Mouse (Mus musculus) limb, embryonic 12.5 days (tissue): ENCODE measurements around the gene Gpr31b. TPM values are rescaled to one million over a fixed set of nuclear protein-coding genes. Genes with fewer than 3 reads are reported as not detected.
A peak's percentile ranks its signal among the peaks of the same experiment; 100 is the strongest.
"Not testable (repeated sequence)": the region's sequence is repeated elsewhere in the genome, so short reads cannot be mapped to it uniquely, and the experiment has no call there.

Experiments used
- ATAC-seq: fragments of 200-750 bp; cut with Nextera tagmentation; 2 replicates; pipeline ENCODE4 v1.8.0; 2017; ENCODE audit warnings: low read depth, moderate TSS enrichment; ENCODE audit not compliant: insufficient number of reproducible peaks, insufficient read depth, low FRiP score, low TSS enrichment
- H3K27ac ChIP-seq: fragments of 300-500 bp; sonication (generic); 2 replicates; pipeline ENCODE4 v1.5.1; 2016; ENCODE audit warnings: mild to moderate bottlenecking, moderate library complexity
- H3K27me3 ChIP-seq: fragments of 300-500 bp; sonication (generic); 2 replicates; pipeline ENCODE4 v1.6.1; 2016; ENCODE audit warnings: mild to moderate bottlenecking, moderate library complexity
- H3K36me3 ChIP-seq: fragments of 300-500 bp; sonication (generic); 2 replicates; pipeline ENCODE4 v1.6.1; 2016; ENCODE audit warnings: mild to moderate bottlenecking, moderate library complexity
- H3K4me1 ChIP-seq: fragments of 300-500 bp; sonication (generic); replicated peaks from 2 replicates; pipeline ENCODE4 v1.6.1; 2016
- H3K4me2 ChIP-seq: fragments of 300-500 bp; sonication (generic); 2 replicates; pipeline ENCODE4 v1.6.1; 2016; ENCODE audit warnings: mild to moderate bottlenecking, moderate library complexity
- H3K4me3 ChIP-seq: fragments of 300-500 bp; sonication (generic); replicated peaks from 2 replicates; pipeline ENCODE4 v1.5.1; 2016; ENCODE audit warnings: mild to moderate bottlenecking
- H3K9ac ChIP-seq: fragments of 300-500 bp; sonication (generic); replicated peaks from 2 replicates; pipeline ENCODE4 v1.6.1; 2016; ENCODE audit warnings: mild to moderate bottlenecking, moderate library complexity
- H3K9me3 ChIP-seq: fragments of 300-500 bp; sonication (generic); 2 replicates; pipeline ENCODE4 v1.6.1; 2016; ENCODE audit warnings: mild to moderate bottlenecking, moderate library complexity
- WGBS: fragments of 180-500 bp; shearing (Covaris S2); methylation state at CpG from one replicate; pipeline ENCODE4 v1.1.7; 2016; 5-methylcytosine and 5-hydroxymethylcytosine counted together
- polyA plus RNA-seq: library from polyadenylated mRNA; unstranded; fragments of >200 nt; fragmentation: Nextera tagmentation; extraction: Ambion mirVana; gene quantifications from 2 replicates; pipeline ENCODE4 v1.2.1, GENCODE M21; 2016

Gene Gpr31b
- polyA plus RNA-seq: not detected in 2 replicates

DNA sequence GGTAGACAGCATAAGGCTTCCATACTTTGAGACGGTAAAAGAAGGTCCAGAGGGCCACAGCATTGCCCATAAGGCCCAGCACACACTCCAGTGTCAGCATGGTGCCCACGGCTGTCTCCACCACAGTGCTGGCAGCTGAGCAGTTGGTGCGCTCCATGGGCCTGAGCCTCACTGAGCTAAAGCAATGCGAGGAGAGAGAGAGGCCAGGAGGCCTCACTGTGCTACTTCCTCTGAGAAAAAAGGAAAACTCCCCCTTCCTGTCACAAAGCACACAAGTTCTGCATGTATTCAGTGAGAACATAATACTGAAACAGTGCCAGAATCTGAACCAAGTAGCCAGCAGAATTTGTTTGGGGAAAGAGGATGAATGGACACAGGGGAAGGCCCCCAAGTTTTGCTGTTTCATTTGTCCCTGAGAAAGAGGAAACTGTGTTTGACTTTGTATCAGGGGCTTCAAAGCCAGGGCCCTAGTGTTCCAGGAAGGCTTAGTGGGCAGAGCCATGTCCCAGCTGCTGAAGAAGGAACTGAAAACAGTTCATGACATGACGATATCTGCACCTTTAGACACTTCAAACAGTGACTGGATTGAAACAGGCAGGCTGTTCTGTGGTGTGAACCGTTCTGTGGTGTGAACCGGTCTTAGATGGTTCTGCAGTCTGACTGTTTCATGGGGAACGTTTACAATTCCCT lies at the start of gene Gpr31b:
Gene Gpr31b, minus strand, starts transcription at position 173 of the 690 bp plus-strand sequence.
- H3K9me3 ChIP-seq: not testable (repeated sequence)

DNA sequence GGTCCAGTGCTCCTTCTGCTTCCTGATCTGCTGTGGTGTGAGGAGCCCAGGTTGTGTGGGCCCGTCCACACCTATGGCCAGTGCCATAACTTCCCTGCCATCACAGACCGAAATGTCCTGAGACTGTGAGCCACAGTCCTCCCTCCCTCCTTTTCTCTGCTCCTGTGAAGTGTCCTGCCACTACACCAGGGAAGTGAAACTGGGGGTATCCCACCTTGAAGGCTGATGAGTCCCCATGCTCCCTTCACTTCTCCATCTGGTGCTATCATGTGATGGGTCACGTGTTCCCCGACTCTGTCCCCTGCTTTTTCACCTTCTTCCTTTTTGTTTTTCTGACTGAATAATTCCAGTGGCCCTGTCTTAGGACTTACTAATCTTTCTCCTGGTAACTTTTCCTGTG lies 40.9 kb upstream of the Gpr31b start:
- H3K27ac ChIP-seq, H3K4me3 ChIP-seq, H3K27me3 ChIP-seq, H3K9me3 ChIP-seq, H3K9ac ChIP-seq, H3K4me2 ChIP-seq, H3K4me1 ChIP-seq, H3K36me3 ChIP-seq, ATAC-seq: not testable (repeated sequence)
- 87% methylated on average over 2 of the region's 4 CpGs for WGBS

More for the DNA sequence above, at the start of gene Gpr31b:
- WGBS: 79% methylated on average over 2 of the region's 8 CpGs
- H3K4me3 ChIP-seq, H3K4me1 ChIP-seq, H3K27ac ChIP-seq, ATAC-seq, H3K9ac ChIP-seq, H3K36me3 ChIP-seq, H3K4me2 ChIP-seq, H3K27me3 ChIP-seq: not testable (repeated sequence)

DNA sequence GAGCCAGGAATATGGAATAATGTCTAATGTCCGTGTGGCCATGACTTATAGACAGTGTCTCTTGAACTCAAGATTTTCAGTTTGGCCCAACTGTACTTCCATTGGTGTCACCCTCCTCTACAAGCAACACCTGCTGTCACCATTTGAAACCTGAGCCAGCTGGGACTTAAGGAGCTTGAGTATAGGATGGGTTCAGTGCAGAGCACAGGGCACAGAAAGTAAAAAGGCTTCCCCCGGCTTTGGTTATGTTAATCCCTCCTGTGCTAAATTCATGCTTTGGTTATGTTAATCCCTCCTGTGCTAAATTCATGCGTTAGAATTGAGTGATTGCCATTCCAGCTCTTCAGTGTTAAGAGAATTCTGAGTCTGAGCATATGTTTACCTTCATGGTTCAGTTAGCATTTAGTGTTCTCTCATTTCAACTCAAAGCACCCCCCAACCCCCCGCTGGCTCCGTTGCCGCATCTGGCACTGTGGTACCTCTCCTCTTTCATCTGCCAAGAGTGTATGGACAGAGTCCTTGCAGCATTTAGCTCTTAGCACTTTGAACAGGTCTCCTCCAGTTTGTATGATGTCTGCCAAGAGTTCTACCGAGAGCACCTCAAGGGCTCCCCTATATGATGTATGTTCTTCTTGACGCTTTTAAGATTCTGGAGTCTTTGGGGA lies 40.1 kb upstream of the Gpr31b start:
- H3K4me1 ChIP-seq, ATAC-seq, H3K9me3 ChIP-seq, H3K4me3 ChIP-seq, H3K27ac ChIP-seq, H3K36me3 ChIP-seq, H3K27me3 ChIP-seq, H3K9ac ChIP-seq, H3K4me2 ChIP-seq: not testable (repeated sequence)
- WGBS: 63% methylated on average over 8 of the region's 8 CpGs

DNA sequence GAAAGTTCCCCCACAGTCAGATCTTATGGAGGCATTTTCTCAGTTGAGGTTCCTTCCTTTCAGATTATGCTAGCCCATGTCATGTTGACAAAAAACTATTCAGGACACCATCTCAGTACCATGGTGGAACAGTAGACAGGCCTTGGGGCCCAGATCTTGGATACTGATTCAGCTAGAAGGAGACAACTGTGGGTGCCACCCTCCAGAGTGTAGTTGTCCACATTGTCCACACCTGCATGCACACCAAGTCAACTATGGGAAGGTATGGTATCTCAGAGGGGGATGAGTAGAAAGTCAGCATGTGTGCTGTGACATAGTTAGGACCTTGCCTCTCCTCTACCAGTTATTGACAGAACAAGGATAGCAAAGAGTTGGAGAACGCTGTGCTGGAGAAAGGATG lies 39.4 kb upstream of the Gpr31b start:
- H3K36me3 ChIP-seq, ATAC-seq, H3K4me2 ChIP-seq, H3K4me1 ChIP-seq, H3K27ac ChIP-seq, H3K4me3 ChIP-seq, H3K27me3 ChIP-seq, H3K9me3 ChIP-seq, H3K9ac ChIP-seq: not testable (repeated sequence)
- WGBS: 83% methylated on average over 1 of the region's 1 CpGs

DNA sequence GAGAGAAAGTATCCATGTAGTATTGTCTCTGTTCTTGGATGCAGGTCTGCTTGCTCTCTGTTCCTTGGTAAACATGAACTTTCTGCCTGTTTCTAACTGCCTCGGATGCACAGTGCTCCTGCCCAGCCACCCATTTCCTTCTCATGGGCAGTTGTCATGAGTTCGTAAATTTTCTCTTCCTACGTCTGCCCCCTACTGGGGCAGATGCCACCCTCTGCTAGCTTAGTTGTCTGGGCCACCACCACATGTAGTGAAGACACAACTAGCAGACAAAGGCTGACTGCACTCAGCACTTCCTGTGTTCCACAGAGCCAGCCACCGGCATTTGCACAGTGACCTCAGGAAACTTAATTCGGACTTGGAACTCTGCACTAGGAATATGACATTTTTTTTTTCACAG lies 17.1 kb upstream of the Gpr31b start:
- H3K4me3 ChIP-seq, H3K9ac ChIP-seq, H3K36me3 ChIP-seq, H3K27ac ChIP-seq, H3K27me3 ChIP-seq, H3K4me1 ChIP-seq, H3K9me3 ChIP-seq, ATAC-seq, H3K4me2 ChIP-seq: not testable (repeated sequence)
- 77% methylated on average over 4 of the region's 5 CpGs for WGBS

DNA sequence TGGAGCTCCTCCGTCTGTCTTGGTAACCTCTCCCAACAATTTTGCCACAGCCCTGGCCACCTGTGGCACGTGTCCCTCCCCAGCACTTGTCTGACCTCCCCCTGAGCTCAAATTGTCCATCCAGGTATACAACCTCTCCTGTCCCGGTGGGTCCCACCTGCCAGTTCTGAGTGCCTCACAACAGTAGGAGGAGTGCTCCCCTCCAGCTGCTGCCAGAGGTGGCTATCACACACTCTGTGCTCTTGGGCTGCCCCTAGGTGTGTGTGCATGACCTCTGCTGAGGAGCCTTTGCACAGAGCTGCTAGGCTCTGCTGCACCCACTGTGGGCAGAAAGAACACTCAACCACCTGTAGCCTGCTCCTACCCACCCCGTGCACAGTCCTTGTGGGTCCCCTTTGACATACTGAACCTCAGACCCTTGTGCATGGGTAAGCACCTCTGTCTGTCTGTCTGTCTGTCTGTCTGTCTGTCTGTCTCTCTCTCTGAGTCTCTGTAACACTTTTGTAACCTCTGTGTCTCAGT lies 15.8 kb upstream of the Gpr31b start:
- 0 out of 2 replicates have a peak, but pooled peaks have one; percentile 26 for ATAC-seq
- 50% methylated on average over 1 of the region's 4 CpGs for WGBS
- not testable (repeated sequence) for H3K4me2 ChIP-seq

DNA sequence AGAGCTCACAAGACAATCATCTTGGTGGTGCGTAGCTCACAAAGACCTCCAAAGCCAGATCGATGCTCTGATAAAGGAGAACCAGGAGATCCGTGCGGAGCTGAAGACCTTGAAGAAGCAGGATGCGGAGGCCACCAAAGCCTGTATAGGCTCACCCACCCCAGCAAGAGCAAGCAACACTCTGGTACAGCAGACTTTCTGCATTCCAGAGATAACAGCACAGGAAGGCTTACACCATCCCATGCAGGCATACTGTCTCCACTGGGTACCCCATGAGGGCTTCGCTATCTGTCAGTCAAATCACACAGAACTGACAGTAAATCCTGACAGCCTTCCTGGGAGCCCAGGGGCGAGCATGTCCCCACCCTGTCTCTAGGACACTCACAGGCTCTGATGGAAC lies 10.8 kb upstream of the Gpr31b start:
- H3K4me1 ChIP-seq, H3K9ac ChIP-seq, H3K9me3 ChIP-seq, H3K27me3 ChIP-seq, H3K36me3 ChIP-seq, H3K4me2 ChIP-seq, H3K4me3 ChIP-seq, H3K27ac ChIP-seq, ATAC-seq: not testable (repeated sequence)
- 70% methylated on average over 4 of the region's 7 CpGs for WGBS

More for the DNA sequence above, 15.8 kb upstream of the Gpr31b start:
- not testable (repeated sequence) for H3K9me3 ChIP-seq, H3K9ac ChIP-seq, H3K4me1 ChIP-seq, H3K27me3 ChIP-seq, H3K4me3 ChIP-seq, H3K36me3 ChIP-seq, H3K27ac ChIP-seq

DNA sequence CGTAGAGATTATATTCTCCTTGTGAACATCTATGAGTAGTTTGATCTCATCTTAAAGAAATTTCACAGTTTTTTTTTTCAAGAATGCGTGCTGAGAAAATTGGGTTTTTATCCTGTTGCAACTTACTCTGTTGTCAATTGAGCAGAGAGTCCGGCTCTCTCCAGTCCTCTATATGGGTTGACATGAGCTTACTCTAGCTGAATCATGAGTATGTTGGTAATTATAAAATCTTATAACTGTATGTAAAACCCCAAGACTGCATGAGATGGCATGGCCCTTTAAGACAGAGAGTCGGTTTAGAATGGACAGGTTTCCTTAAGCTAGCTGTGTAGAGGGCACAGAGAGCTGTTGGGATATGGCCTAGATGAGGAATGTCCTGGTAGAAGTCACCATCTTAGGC lies 8.7 kb upstream of the Gpr31b start, which contains the start of gene Tcp10b:
Gene Tcp10b, plus strand, starts transcription at position 301 of the 400 bp plus-strand sequence.
- H3K27ac ChIP-seq, H3K36me3 ChIP-seq, H3K4me2 ChIP-seq, H3K9ac ChIP-seq, H3K27me3 ChIP-seq, H3K4me1 ChIP-seq, H3K4me3 ChIP-seq, ATAC-seq, H3K9me3 ChIP-seq: not testable (repeated sequence)
- WGBS: 91% methylated on average over 4 of the region's 4 CpGs

DNA sequence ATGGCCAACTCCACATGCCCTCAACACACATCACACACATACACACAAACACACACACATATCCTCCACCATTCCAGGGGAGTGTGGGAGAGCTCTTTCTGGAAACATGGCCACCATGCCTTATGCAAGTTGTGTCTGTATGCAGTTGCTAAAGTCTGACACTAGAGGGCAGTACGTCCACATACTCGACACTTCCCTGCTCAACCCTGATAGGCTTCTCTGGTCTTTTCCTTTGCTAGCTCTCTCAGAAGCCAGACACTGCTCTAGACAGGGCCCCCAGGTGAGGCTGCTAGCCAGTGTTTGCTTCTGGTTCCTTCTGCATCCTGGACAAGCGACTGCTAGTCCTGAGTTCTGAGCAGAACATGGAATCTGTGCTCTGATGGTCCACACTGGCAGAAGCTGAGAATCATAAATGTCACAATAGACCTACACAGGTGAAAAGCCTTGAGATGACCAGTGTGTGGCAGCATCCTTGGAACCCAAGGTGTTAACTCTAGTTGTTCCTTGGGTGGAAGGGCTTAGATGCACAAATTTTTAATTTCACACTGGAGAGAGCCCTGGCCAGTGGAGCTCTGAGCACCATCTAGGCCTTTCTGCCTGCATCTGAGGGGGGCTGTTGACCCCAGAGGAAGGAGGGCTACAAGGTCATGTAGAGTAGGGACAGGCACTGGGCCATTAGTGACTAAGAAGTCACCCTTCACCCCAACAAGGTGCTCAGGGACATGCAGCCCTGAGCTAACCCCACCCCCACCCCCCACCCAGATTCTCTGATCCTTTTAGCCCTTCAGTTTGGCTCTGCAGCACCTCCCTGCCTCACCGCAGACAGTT lies 8.0 kb downstream of the Gpr31b start:
- not testable (repeated sequence) for H3K4me2 ChIP-seq, H3K4me3 ChIP-seq, H3K9ac ChIP-seq, H3K9me3 ChIP-seq, H3K36me3 ChIP-seq, H3K27me3 ChIP-seq, H3K4me1 ChIP-seq, H3K27ac ChIP-seq
- 25% methylated on average over 4 of the region's 4 CpGs for WGBS
- ATAC-seq: peak; percentile 78

DNA sequence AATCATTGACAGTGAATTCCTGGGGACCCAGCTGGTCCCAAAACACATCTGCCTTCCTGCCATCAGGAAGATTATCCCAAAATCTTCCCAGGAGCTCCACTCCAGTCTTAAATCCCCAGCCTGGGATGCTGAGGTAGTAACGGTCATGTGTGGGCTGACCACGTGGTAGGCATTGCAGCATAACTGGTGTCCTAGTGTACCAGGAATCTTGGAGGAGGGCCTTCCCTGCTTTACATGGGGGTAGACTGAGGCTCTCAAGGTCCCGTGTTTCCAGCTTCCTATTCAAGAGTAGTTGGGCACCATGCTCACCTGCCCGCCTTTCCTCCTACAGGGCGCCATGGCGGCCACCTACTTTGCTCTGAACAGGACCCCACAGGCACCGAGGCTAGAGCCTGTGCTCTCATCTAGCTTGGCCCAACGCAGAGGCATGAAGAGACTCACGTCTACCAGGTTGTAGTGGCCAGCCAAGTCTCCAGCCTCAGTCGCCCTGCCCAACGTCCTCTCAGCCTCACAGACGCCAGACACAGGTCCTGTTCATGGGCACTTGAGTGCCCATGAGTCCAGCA lies 15.4 kb downstream of the Gpr31b start:
- H3K4me2 ChIP-seq, H3K4me1 ChIP-seq, H3K9me3 ChIP-seq, H3K4me3 ChIP-seq, H3K36me3 ChIP-seq, H3K27me3 ChIP-seq, ATAC-seq, H3K9ac ChIP-seq, H3K27ac ChIP-seq: not testable (repeated sequence)
- 86% methylated on average over 4 of the region's 12 CpGs for WGBS

DNA sequence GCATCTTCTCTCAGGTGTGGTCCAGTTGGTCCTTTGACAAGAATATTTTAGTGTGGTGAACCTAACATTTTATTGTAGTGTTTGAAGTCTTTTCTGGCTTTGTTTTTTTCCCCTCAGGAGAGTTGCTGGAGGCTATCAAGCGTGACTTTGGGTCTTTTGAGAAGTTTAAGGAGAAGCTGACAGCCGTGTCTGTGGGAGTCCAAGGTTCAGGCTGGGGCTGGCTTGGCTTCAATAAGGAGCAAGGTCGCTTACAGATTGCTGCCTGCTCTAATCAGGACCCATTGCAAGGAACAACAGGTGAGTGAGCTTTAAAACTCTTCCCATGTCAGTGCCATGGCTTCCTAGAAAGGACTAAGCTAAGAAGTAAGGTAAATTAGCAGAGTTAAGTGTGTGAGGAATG lies 38.8 kb downstream of the Gpr31b start:
- Histone ChIP-seq H3K4me1 (peaks cover 9% of the 10 kb centered on the region), H3K9ac (no peak overlapping the region), H3K27me3 (no peaks in the 10 kb centered on the region), H3K36me3 (peaks cover 50% of the 10 kb centered on the region), H3K4me2 (no peak overlapping the region), H3K9me3 (no peaks in the 10 kb centered on the region), H3K4me3 (no peak overlapping the region), H3K27ac (no peak overlapping the region)
- 80% methylated on average over 3 of the region's 3 CpGs for WGBS
- no peak for ATAC-seq
